Mouse (Mus musculus) cerebellum, adult (tissue): ENCODE measurements around the gene Wdr31.
A peak's percentile ranks its signal among the peaks of the same experiment; 100 is the strongest.

Experiments used
- ATAC-seq: cut with Nextera tagmentation; 2 replicates; pipeline ENCODE4 v1.9.2; 2017; ENCODE audit warnings: mild to moderate bottlenecking, moderate library complexity, mixed read lengths; ENCODE audit not compliant: insufficient number of reproducible peaks, low FRiP score, low TSS enrichment

Gene Wdr31

GRCm38 (mm10) chr4:62470598-62471051 lies at the start of gene Wdr31:
Gene Wdr31, minus strand, starts transcription at chr4:62470896.
- ATAC-seq: peak; percentile 90

- peak; percentile 56 for ATAC-seq
These were observed 49.1 kb upstream of the Wdr31 start, which contains the start of gene Alad for GRCm38 (mm10) chr4:62519849-62520233. Gene Alad, minus strand, starts transcription at chr4:62519918.

GRCm38 (mm10) chr4:62519122-62519848 lies 48.6 kb upstream of the Wdr31 start:
- no peak for ATAC-seq

- peak; percentile 62 for ATAC-seq
These were observed 47.9 kb upstream of the Wdr31 start for GRCm38 (mm10) chr4:62518416-62519121.

GRCm38 (mm10) chr4:62517538-62518415 lies 47.1 kb upstream of the Wdr31 start:
- no peak for ATAC-seq

GRCm38 (mm10) chr4:62517046-62517445 lies 46.4 kb upstream of the Wdr31 start:
- no peak for ATAC-seq

- no peak for ATAC-seq
These were observed 45.9 kb upstream of the Wdr31 start for GRCm38 (mm10) chr4:62516579-62516978.

GRCm38 (mm10) chr4:62516079-62516478 lies 45.4 kb upstream of the Wdr31 start:
- ATAC-seq: peak; percentile 65

- peak; percentile 18; the same call in 1 of the 2 replicates for ATAC-seq
These were observed 44.8 kb upstream of the Wdr31 start for GRCm38 (mm10) chr4:62515490-62515889.

GRCm38 (mm10) chr4:62514995-62515394 lies 44.3 kb upstream of the Wdr31 start:
- ATAC-seq: no peak

GRCm38 (mm10) chr4:62513998-62514506 lies 43.4 kb upstream of the Wdr31 start:
- ATAC-seq: no peak

GRCm38 (mm10) chr4:62509946-62510345 lies 39.2 kb upstream of the Wdr31 start:
- no peak for ATAC-seq

GRCm38 (mm10) chr4:62508839-62509238 lies 38.1 kb upstream of the Wdr31 start:
- no peak for ATAC-seq

GRCm38 (mm10) chr4:62506798-62507197 lies 36.1 kb upstream of the Wdr31 start:
- ATAC-seq: peak; percentile 65; the same call in 1 of the 2 replicates

- ATAC-seq: no peak
These were observed 35.3 kb upstream of the Wdr31 start for GRCm38 (mm10) chr4:62505991-62506390.

GRCm38 (mm10) chr4:62503374-62503970 lies 32.8 kb upstream of the Wdr31 start, which contains the start of gene Hdhd3:
Gene Hdhd3, minus strand, starts transcription at chr4:62503467.
- no peak for ATAC-seq

GRCm38 (mm10) chr4:62502969-62503368 lies 32.3 kb upstream of the Wdr31 start:
- ATAC-seq: no peak

GRCm38 (mm10) chr4:62501964-62502732 lies 31.5 kb upstream of the Wdr31 start:
- ATAC-seq: peak; percentile 91

- ATAC-seq: no peak; the same call in 1 of the 2 replicates
These were observed 30.8 kb upstream of the Wdr31 start for GRCm38 (mm10) chr4:62501534-62501933.
